Mouse (Mus musculus) adrenal gland, adult 8-10 months (tissue): Measurements from ENCODE around the gene Rfx3. TPM values are rescaled to one million over a fixed set of nuclear protein-coding genes. Genes with fewer than 3 reads are reported as not detected.

ENCODE experiments used
- DNase-seq: peaks from one replicate; pipeline ENCODE4 v3.0.0; 2022
- total RNA-seq, 4 experiments: library from RNA; stranded (reverse); gene quantifications; 2 replicates each; pipeline ENCODE4 v1.2.4; 2022

Rfx3 gene
- total RNA-seq, 4 experiments from 2014 or later, result 7.3 to 9.5 (median 8.2) TPM

DNA sequence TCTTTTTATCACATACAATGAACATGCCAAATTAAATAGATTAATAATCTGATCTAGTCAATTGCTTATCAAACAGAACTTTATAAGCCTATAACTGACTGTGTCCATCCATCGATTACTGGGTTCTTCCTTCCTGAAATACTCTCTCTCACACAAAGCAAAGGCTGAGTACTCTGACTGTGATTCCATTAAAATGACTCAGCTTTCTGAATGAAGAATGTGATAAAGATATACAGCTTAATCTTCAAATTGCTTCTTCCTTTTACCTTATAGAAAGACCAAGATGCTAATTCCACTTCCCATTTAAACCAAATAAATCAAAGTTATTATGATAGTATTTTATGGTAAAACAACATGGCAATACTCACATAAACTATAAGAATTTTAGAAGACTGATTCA is 105.8 kb downstream of the Rfx3 start:
- DNase-seq, result no peak

DNA sequence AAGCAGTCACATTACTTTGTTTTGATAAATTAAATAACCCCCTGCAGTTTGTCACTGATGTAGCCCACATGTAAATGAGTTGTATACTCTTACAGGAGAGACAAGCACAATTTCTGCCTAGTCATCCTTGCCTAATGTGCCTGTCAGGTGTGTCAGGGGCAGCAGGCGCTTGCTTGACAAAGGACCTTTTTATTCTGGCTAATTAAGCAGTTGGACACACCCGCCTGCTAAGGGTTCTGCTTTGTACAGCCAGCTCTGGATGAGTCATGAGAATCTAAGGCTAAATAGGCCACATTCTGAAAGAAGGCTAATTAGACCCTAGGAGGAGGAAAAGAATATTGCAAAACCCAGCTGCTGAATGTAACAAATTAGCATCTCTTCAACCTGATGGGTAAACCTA is 106.3 kb downstream of the Rfx3 start:
- no peak for DNase-seq

DNA sequence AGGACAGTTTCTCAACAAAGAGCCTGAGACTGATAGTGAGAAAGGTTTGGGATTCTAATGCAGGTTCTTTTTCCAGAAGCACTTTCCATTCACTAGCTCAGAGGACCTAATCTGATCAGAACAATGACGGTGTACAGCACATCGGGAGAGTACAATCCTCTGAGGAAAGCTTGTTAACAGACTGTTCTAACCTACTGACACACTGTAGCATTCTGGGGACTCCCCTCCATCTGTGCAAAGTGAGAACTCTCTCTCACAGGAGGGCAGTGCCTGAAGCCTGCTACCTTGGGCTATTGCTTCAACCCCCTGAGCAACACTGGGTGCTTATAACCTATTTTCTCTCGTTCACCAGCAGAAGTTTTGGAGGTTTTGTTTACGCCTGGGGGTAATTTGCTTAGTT is 106.8 kb downstream of the Rfx3 start:
- no peak for DNase-seq

DNA sequence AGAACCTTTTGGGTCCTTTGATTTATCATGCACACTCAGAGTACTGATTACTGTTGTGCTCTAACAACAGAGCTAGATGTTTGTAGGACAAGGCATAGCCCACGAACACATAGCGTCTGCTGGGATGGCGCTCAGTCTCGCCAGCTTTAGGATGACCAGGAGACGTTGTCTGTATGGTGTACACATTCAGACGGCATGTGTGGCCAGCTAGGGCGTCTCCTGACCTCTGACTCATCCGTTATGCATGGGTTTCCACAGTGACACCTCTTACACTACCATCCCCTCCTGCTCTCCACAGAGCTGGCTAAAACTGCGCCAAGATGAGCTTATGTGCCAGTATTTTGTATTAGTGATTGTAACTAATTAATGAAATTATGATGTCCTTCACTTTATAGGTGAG is 108.4 kb downstream of the Rfx3 start:
- no peak for DNase-seq

DNA sequence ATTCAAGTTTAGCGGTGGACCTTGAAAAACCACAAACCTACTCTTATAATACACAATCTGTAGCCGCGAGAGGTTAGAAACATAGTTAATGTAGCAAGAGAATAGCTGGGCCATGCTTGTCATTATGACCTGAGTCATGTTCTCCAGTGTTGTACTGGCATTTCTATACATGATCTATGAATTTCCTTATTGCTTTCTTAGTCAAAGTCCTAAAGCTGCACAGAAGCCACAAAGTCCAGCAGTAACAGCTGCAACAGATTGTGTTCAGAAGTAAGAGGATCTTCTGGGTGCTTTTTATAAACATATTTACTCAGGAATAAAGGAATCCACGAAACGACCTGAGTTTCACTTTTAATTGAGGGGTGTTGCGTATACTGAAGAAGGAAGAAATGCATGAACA is 109.3 kb downstream of the Rfx3 start:
- no peak for DNase-seq

GRCm38 (mm10) chr19:27884520-27884919 is 126.4 kb downstream of the Rfx3 start:
- DNase-seq, result no peak

- DNase-seq, result no peak
Measured at GRCm38 (mm10) chr19:27877429-27877828, 133.5 kb downstream of the Rfx3 start.

GRCm38 (mm10) chr19:27870794-27871193 is 140.2 kb downstream of the Rfx3 start:
- DNase-seq, result no peak

- no peak for DNase-seq
Measured at GRCm38 (mm10) chr19:27859641-27860040, 151.3 kb downstream of the Rfx3 start.

- DNase-seq, result no peak
Measured at GRCm38 (mm10) chr19:27848946-27849345, 162.0 kb downstream of the Rfx3 start.

- DNase-seq, result no peak
Measured at GRCm38 (mm10) chr19:27847055-27847454, 163.9 kb downstream of the Rfx3 start.

- no peak for DNase-seq
Measured at GRCm38 (mm10) chr19:27838635-27839034, 172.3 kb downstream of the Rfx3 start.

GRCm38 (mm10) chr19:27838041-27838440 is 172.9 kb downstream of the Rfx3 start:
- DNase-seq, result no peak

- no peak for DNase-seq
Measured at GRCm38 (mm10) chr19:27832448-27832847, 178.5 kb downstream of the Rfx3 start.

DNA sequence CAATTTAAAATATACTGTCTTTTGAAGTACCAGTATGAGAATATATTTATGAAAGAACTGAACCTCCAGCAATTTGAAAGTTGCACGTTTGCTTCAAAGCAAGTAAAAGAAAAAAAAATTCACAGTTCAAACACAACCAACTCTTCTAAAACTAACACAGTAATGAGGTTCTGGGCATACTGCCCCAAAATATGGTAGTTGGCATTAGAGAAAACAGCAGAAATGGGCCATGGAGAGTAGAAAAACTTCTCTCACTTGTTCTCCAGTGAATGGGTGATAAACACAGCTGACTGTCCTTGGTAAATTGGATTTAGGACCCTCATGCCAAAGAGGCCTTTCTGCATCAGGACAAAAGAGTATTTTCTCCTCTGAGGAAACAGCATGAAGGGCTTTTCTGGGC is 182.7 kb downstream of the Rfx3 start:
- DNase-seq, result no peak

GRCm38 (mm10) chr19:27817661-27818060 is 193.3 kb downstream of the Rfx3 start:
- peak; percentile 35 for DNase-seq

DNA sequence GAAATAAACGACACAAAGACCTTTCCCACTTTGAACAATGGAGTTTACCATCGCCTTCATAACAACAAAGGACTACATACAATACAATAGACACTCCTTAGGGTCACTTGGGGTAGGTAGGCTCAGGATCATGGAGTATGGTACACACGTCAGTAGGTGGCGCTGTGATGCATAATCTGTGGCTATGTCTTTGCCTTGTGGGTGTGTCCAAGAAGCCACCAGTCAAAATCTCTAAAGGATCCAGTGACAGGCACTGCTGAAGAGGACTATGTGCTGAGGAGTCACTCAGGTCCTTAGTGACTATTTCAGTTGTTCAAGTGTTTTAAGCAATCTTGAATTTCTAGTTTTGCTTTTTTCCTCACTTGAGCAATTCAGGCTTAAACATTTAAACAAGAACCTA is 230.9 kb downstream of the Rfx3 start:
- DNase-seq, result peak; percentile 24

- DNase-seq, result no peak
Measured at GRCm38 (mm10) chr19:27770716-27771265, 240.2 kb downstream of the Rfx3 start.

GRCm38 (mm10) chr19:27768444-27768843 is 242.5 kb downstream of the Rfx3 start:
- DNase-seq, result no peak

DNA sequence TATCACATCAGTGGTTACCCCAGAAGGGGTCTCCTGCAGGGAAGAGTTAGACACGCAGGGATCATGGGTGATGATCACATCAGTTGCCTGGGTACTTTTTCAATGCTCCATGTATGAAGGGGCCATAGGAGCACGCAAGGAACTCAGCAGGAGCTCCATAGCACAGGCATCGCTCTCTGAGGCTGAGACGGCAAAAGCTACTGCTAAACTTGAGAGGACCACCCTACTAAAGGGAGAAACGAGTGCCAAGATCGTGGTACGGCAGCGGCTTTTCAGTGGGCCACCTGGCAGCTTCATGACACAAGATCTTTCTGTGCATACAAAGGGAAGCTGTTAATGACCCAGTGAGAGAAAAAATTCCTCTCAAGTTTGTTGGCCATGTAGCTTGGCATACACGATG is 250.7 kb downstream of the Rfx3 start:
- no peak for DNase-seq

GRCm38 (mm10) chr19:27759347-27759746 is 251.6 kb downstream of the Rfx3 start:
- no peak for DNase-seq

DNA sequence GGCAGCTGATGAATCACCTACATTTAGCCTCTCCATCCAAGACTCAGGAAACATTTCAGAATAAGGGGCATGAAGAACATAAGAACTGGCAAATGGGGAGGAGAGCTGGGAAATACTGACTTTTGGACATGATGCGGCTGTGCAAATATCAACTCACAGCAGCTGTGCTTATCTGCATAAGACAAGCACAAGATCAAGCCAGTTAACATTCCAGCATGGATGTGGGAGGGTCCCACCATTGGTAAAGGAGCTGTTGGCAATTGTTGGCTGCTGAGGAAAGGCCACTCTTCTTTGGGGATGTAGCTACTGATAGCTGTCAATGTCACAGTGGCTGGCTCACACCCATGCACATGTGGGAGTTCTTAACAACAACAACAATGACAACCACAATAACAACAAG is 263.7 kb downstream of the Rfx3 start:
- DNase-seq, result no peak

DNA sequence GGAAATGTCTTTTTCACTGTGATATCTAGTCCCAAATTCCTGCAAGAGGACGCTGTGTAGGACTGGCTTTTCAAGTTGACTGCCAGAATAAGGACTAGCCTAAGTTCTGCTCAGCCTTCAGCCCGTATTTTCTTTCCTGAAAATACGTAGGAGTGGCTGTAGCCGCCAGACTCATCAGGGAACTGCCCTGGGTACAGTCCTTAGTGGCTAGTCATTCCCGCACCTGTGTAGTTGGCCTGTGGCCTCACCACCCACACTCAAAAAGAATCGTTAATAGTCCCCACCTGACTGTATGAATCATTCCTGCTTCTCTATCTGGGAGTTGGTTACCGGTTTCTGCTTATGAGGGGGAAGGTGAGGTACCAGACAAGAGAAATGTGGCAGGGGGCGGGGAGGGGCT is 272.1 kb downstream of the Rfx3 start:
- DNase-seq, result no peak

DNA sequence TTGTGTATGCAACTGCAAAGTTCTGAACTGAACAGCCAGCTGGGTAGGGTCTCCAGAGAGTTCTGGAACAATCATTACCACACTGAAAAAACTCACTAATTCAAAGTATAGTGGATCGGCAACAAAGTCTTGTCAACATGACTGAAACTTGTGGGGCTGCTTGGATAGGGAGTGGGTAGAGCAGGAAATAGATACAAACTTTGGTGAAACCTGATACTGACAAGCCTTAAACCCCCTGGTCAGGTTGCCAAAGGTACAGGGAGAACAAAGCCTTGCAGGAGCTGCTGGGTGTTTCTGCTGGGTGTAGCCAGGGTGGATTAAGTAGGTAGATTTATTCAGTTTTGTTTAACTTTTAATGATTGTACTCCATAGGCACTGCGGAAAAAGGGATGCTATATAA is 274.4 kb downstream of the Rfx3 start:
- DNase-seq, result no peak

DNA sequence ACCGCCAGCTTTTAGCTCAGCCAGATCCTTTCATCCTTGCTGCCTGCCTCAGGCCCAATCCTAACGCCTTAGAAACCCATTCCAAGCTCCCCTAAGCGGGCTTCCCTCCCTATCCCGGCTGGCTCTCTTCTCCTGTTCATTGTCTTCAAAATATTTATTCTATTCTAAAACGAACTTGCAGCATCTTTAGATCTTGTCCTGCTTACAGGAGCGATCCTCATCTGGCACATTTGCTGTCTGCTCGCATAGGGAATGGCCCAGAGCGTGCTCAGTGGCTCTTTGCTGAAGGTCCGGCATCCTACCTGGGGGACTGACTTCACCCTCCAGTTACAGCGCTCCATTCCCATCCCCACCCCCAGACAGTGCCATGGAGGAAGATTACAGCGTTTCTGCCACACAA is 292.0 kb downstream of the Rfx3 start:
- DNase-seq, result no peak
